In the genomic region with DNA sequence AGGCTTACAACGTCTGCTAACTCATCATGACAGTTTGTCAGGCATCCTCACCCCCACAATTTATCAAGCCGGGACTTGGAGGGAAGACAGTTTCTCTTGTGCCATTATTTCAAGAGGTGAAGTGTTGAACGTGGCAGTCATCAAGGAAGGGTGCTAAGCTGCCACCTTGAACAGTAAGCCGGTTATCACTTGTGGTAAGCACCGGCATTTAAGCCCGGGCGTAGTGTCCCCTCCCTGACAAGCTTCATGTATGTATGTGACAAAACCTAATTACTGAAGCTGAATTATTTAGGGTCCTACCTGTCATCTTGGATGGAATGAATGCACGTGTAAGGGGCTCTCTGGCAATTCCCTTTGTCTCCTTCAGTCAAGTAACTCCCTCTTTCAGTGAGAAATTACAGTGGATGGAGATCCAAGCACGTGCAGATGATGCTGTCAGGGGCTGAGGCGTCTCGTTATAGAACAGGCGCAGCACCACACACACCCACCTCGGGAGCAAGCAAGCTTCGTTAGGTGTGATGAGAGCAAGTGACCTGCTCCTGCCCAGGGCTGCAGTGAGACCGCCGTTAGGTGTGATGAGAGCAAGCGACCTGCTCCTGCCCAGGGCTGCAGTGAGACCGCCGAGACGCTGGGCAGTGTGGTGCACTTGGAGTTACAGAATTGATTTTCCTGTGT, we compare ENCODE assay signal across 11 mouse cellular contexts.
"Had no signal": no experiment of that assay in that cellular context is flagged by ENCODE, and none has a peak within 500 bp of the region (broad histone marks: within the 10 kb centered on the region; RNA-seq: fewer than 3 reads in every experiment).

No protein-coding gene starts in this region.

- H3K9ac ChIP-seq: limb, embryonic 15.5 days; liver, embryonic 12.5 days; lung, embryonic 15.5 days; neural tube, embryonic 12.5 days had no signal

- DNase-seq: kidney, adult 11 months; kidney, adult 9 months; kidney, postnatal 36 days; lung, postnatal 14 days; thymus, postnatal 4 days had no signal

- H3K4me2 ChIP-seq: limb, embryonic 15.5 days; liver, embryonic 12.5 days; lung, embryonic 15.5 days; neural tube, embryonic 12.5 days had no signal

- H3K4me3 ChIP-seq: limb, embryonic 15.5 days; liver, embryonic 12.5 days; lung, embryonic 15.5 days; neural tube, embryonic 12.5 days had no signal

- ATAC-seq: liver, embryonic 12.5 days had no signal

- H3K27me3 ChIP-seq: limb, embryonic 15.5 days; liver, embryonic 12.5 days; lung, embryonic 15.5 days; neural tube, embryonic 12.5 days had no signal

- H3K9me3 ChIP-seq: limb, embryonic 15.5 days; liver, embryonic 12.5 days; lung, embryonic 15.5 days; neural tube, embryonic 12.5 days had no signal

- H3K36me3 ChIP-seq: limb, embryonic 15.5 days; liver, embryonic 12.5 days; lung, embryonic 15.5 days; neural tube, embryonic 12.5 days had no signal

- H3K4me1 ChIP-seq: limb, embryonic 15.5 days; lung, embryonic 15.5 days; neural tube, embryonic 12.5 days had no signal

- H3K27ac ChIP-seq: kidney, postnatal 0 days; limb, embryonic 15.5 days; liver, embryonic 12.5 days; lung, embryonic 15.5 days; neural tube, embryonic 12.5 days; stomach, postnatal 0 days had no signal
